ENCODE assay signal across 17 mouse cellular contexts in genomic region chr5:122493035-122493434, GRCm38 (mm10).
"Had no signal": no experiment of that assay in that cellular context is flagged by ENCODE, and none has a peak within 500 bp of the region (broad histone marks: within the 10 kb centered on the region; RNA-seq: fewer than 3 reads in every experiment).

No protein-coding gene starts in this region.

- H3K4me3 ChIP-seq: lung, embryonic 15.5 days; megakaryocyte, embryonic 14.5 days; midbrain, embryonic 13.5 days; midbrain, embryonic 15.5 days; neural tube, embryonic 12.5 days; stomach, embryonic 15.5 days had no signal

- H3K9ac ChIP-seq: lung, embryonic 15.5 days; midbrain, embryonic 13.5 days; midbrain, embryonic 15.5 days; neural tube, embryonic 12.5 days; stomach, embryonic 15.5 days had no signal

- H3K27me3 ChIP-seq: lung, embryonic 15.5 days; megakaryocyte, embryonic 14.5 days; midbrain, embryonic 13.5 days; midbrain, embryonic 15.5 days; neural tube, embryonic 12.5 days; stomach, embryonic 15.5 days had no signal

- DNase-seq: lung, adult 2 months; lung, postnatal 14 days; lung, postnatal 36 days; right cerebral cortex, postnatal 14 days; thymus, adult 2 months; thymus, postnatal 25 days; thymus, postnatal 4 days had no signal

- H3K4me2 ChIP-seq: lung, embryonic 15.5 days; midbrain, embryonic 11.5 days; midbrain, embryonic 13.5 days; midbrain, embryonic 15.5 days; neural tube, embryonic 12.5 days; stomach, embryonic 15.5 days had no signal

- H3K9me3 ChIP-seq: lung, embryonic 15.5 days; megakaryocyte, embryonic 14.5 days; midbrain, embryonic 13.5 days; midbrain, embryonic 15.5 days; neural tube, embryonic 12.5 days; stomach, embryonic 15.5 days had no signal

- H3K27ac ChIP-seq: lung, embryonic 15.5 days; macrophage; midbrain, embryonic 13.5 days; midbrain, embryonic 15.5 days; neural tube, embryonic 12.5 days; stomach, embryonic 15.5 days; stomach, postnatal 0 days had no signal

- ATAC-seq: lung, postnatal 0 days; midbrain, embryonic 13.5 days; midbrain, embryonic 15.5 days had no signal
